Mouse (Mus musculus) megakaryocyte, embryonic 14.5 days (primary cell): ENCODE results near the gene Pdlim3.

Source experiments
- FLI1 ChIP-seq: IDR thresholded peaks from 2 replicates; pipeline ENCODE4 v1.6.1; 2012; ENCODE audit warnings: low read length, inconsistent platforms, mixed read lengths
- GATA1 ChIP-seq: IDR thresholded peaks from 3 replicates; pipeline ENCODE4 v1.6.1; 2012; ENCODE audit warnings: mixed read lengths, low read length, inconsistent platforms, borderline replicate concordance

- TF ChIP-seq GATA1, result no peak
- TF ChIP-seq FLI1, result no peak
Observed at GRCm38 (mm10) chr8:45845906-45846305, 39.4 kb upstream of the Pdlim3 start.
